Mouse (Mus musculus): ENCODE data around the gene Cldn20.

DNA sequence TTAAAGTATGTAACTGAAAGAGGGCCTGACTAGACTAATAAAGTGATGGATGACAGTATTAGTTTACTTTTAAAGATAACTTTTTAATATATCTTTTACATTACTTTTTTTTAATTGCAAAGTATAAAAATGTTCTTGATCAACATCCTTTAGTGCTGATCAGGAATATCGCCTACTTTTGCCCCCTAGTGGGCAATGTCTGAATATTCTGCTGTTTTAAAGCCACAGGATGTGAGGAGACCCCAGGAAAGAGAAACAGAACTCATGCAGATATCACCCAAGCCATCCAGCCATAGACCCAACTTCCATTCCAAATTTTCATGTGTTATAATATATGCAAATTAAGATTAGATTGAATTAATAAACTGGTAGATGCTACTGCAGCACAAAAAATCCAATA lies 1.1 kb downstream of the Cldn20 start:
- TF ChIP-seq GATA1 (IDR thresholded peaks at IDR 0.05; ENCODE audit: borderline replicate concordance, low read length) (no peak), FLI1 (IDR thresholded peaks at IDR 0.05; ENCODE audit: low read length) (no peak)
